Mouse (Mus musculus) forebrain, embryonic 15.5 days (tissue): Measurements from ENCODE around the gene Slc37a1. TPM values are rescaled to one million over a fixed set of nuclear protein-coding genes. Genes with fewer than 3 reads are reported as not detected.

Experiments
- ATAC-seq: fragments of 200-750 bp; cut with Nextera tagmentation; replicated peaks from 2 replicates; pipeline ENCODE4 v1.8.0; 2017; ENCODE audit warnings: mild to moderate bottlenecking, moderate TSS enrichment, moderate library complexity
- H3K27ac ChIP-seq: fragments of 300-500 bp; sonication (generic); replicated peaks from 2 replicates; pipeline ENCODE4 v1.5.1; 2015; ENCODE audit warnings: mild to moderate bottlenecking, inconsistent platforms
- H3K27me3 ChIP-seq: fragments of 300-500 bp; sonication (generic); 2 replicates; pipeline ENCODE4 v1.6.1; 2015; ENCODE audit warnings: inconsistent platforms
- H3K36me3 ChIP-seq: fragments of 300-500 bp; sonication (generic); 2 replicates; pipeline ENCODE4 v1.6.1; 2015; ENCODE audit warnings: mild to moderate bottlenecking, inconsistent platforms
- H3K4me1 ChIP-seq: fragments of 300-500 bp; sonication (generic); 2 replicates; pipeline ENCODE4 v1.6.1; 2015; ENCODE audit warnings: inconsistent platforms
- H3K4me2 ChIP-seq: fragments of 300-500 bp; sonication (generic); replicated peaks from 2 replicates; pipeline ENCODE4 v1.6.1; 2015; ENCODE audit warnings: mild to moderate bottlenecking, inconsistent platforms
- H3K4me3 ChIP-seq: fragments of 300-500 bp; sonication (generic); 2 replicates; pipeline ENCODE4 v1.5.1; 2015; ENCODE audit warnings: mild to moderate bottlenecking, inconsistent platforms
- H3K9ac ChIP-seq: fragments of 300-500 bp; sonication (generic); replicated peaks from 2 replicates; pipeline ENCODE4 v1.6.1; 2015; ENCODE audit warnings: mild to moderate bottlenecking, inconsistent platforms
- H3K9me3 ChIP-seq: fragments of 300-500 bp; sonication (generic); 2 replicates; pipeline ENCODE4 v1.6.1; 2016; ENCODE audit warnings: inconsistent platforms
- WGBS: fragments of 180-500 bp; shearing (Covaris S2); methylation state at CpG from one replicate; pipeline ENCODE4 v1.1.7; 2015; ENCODE audit warnings: mixed read lengths; 5-methylcytosine and 5-hydroxymethylcytosine counted together
- polyA plus RNA-seq: library from polyadenylated mRNA; unstranded; fragments of >200 nt; fragmentation: Nextera tagmentation; extraction: Ambion mirVana; gene quantifications from 2 replicates; pipeline ENCODE4 v1.2.1, GENCODE M21; 2015

Gene Slc37a1
- polyA plus RNA-seq, 1 experiment from 2014 or later = 12.5 TPM

- H3K4me3 ChIP-seq = no peak overlapping the region
- peak overlapping the region; percentile 18; the same call in 1 of the 2 replicates for H3K27ac ChIP-seq
- ATAC-seq = 0 out of 2 replicates have a peak, but pooled peaks have one; percentile 16
- H3K36me3 ChIP-seq = no peaks in the 10 kb centered on the region
- H3K27me3 ChIP-seq = no peaks in the 10 kb centered on the region
- peaks cover 14% of the 10 kb centered on the region for H3K4me1 ChIP-seq
- H3K4me2 ChIP-seq = no peak overlapping the region
- H3K9me3 ChIP-seq = no peaks in the 10 kb centered on the region
- H3K9ac ChIP-seq = no peak overlapping the region
- 31% methylated on average over 19 of the region's 19 CpGs for WGBS
These were observed 4.5 kb upstream of the Slc37a1 start for GRCm38 (mm10) chr17:31281830-31282686.

GRCm38 (mm10) chr17:31282687-31283053 is 3.9 kb upstream of the Slc37a1 start:
- Histone ChIP-seq H3K27me3 (no peaks in the 10 kb centered on the region), H3K36me3 (no peaks in the 10 kb centered on the region), H3K27ac (no peak overlapping the region; the same call in 1 of the 2 replicates), H3K9ac (no peak overlapping the region), H3K4me1 (peaks cover 8% of the 10 kb centered on the region), H3K4me3 (no peak overlapping the region), H3K4me2 (no peak overlapping the region), H3K9me3 (no peaks in the 10 kb centered on the region)
- 6% methylated on average over 7 of the region's 7 CpGs for WGBS
- ATAC-seq = peak; percentile 19; the same call in 1 of the 2 replicates

GRCm38 (mm10) chr17:31285867-31286266 is 725 bp upstream of the Slc37a1 start:
- 63% methylated on average over 2 of the region's 2 CpGs for WGBS
- Histone ChIP-seq H3K27ac (no peak overlapping the region), H3K4me3 (no peak overlapping the region), H3K36me3 (no peaks in the 10 kb centered on the region), H3K27me3 (no peaks in the 10 kb centered on the region), H3K4me1 (peaks cover 6% of the 10 kb centered on the region), H3K4me2 (no peak overlapping the region), H3K9me3 (no peaks in the 10 kb centered on the region), H3K9ac (no peak overlapping the region)
- no peak for ATAC-seq

GRCm38 (mm10) chr17:31287216-31287615 is 624 bp downstream of the Slc37a1 start:
- WGBS = 81% methylated on average over 3 of the region's 3 CpGs
- no peak for ATAC-seq
- H3K4me3 ChIP-seq = no peak overlapping the region

GRCm38 (mm10) chr17:31288999-31289726 is 2.6 kb downstream of the Slc37a1 start:
- no peak for ATAC-seq
- no peaks in the 10 kb centered on the region for H3K36me3 ChIP-seq
- H3K9me3 ChIP-seq = no peaks in the 10 kb centered on the region
- no peaks in the 10 kb centered on the region for H3K27me3 ChIP-seq
- no peak overlapping the region for H3K4me3 ChIP-seq
- no peak overlapping the region for H3K27ac ChIP-seq
- H3K4me1 ChIP-seq = no peaks in the 10 kb centered on the region
- no peak overlapping the region for H3K9ac ChIP-seq
- H3K4me2 ChIP-seq = no peak overlapping the region
- WGBS = 65% methylated on average over 7 of the region's 7 CpGs

More at GRCm38 (mm10) chr17:31287216-31287615, 624 bp downstream of the Slc37a1 start:
- H3K9me3 ChIP-seq = no peaks in the 10 kb centered on the region
- H3K27me3 ChIP-seq = no peaks in the 10 kb centered on the region
- H3K4me1 ChIP-seq = peaks cover 5% of the 10 kb centered on the region
- no peak overlapping the region for H3K4me2 ChIP-seq
- H3K36me3 ChIP-seq = no peaks in the 10 kb centered on the region
- H3K9ac ChIP-seq = no peak overlapping the region
- H3K27ac ChIP-seq = no peak overlapping the region

- H3K4me1 ChIP-seq = peaks cover 1% of the 10 kb centered on the region
- no peak overlapping the region for H3K4me3 ChIP-seq
- H3K9me3 ChIP-seq = no peaks in the 10 kb centered on the region
- H3K36me3 ChIP-seq = no peaks in the 10 kb centered on the region
- H3K27me3 ChIP-seq = no peaks in the 10 kb centered on the region
- H3K4me2 ChIP-seq = no peak overlapping the region
- H3K27ac ChIP-seq = no peak overlapping the region
- no peak overlapping the region for H3K9ac ChIP-seq
- ATAC-seq = no peak
These were observed 3.7 kb downstream of the Slc37a1 start for GRCm38 (mm10) chr17:31290311-31290710.

GRCm38 (mm10) chr17:31290859-31291258 is 4.3 kb downstream of the Slc37a1 start:
- no peaks in the 10 kb centered on the region for H3K9me3 ChIP-seq
- peaks cover 7% of the 10 kb centered on the region for H3K4me1 ChIP-seq
- H3K4me2 ChIP-seq = no peak overlapping the region
- H3K27ac ChIP-seq = no peak overlapping the region
- ATAC-seq = no peak
- 75% methylated on average over 6 of the region's 6 CpGs for WGBS
- no peak overlapping the region for H3K4me3 ChIP-seq
- no peak overlapping the region for H3K9ac ChIP-seq
- H3K27me3 ChIP-seq = no peaks in the 10 kb centered on the region
- H3K36me3 ChIP-seq = no peaks in the 10 kb centered on the region

- Histone ChIP-seq H3K4me1 (peaks cover 25% of the 10 kb centered on the region), H3K27ac (no peak overlapping the region), H3K9me3 (no peaks in the 10 kb centered on the region), H3K4me3 (no peak overlapping the region), H3K27me3 (no peaks in the 10 kb centered on the region), H3K36me3 (no peaks in the 10 kb centered on the region), H3K9ac (no peak overlapping the region), H3K4me2 (peak overlapping the region; percentile 99; the same call in 1 of the 2 replicates)
- WGBS = 86% methylated on average over 15 of the region's 15 CpGs
- no peak for ATAC-seq
These were observed 8.0 kb downstream of the Slc37a1 start for GRCm38 (mm10) chr17:31294363-31295214.

- Histone ChIP-seq H3K4me3 (peak overlapping the region; percentile 77), H3K36me3 (no peaks in the 10 kb centered on the region), H3K4me1 (peaks cover 25% of the 10 kb centered on the region), H3K27ac (peak overlapping the region; percentile 71), H3K4me2 (peak overlapping the region; percentile 99), H3K9ac (peak overlapping the region; percentile 86), H3K9me3 (no peaks in the 10 kb centered on the region), H3K27me3 (no peaks in the 10 kb centered on the region)
- WGBS = 24% methylated on average over 25 of the region's 25 CpGs
- peak; percentile 44; the same call in 1 of the 2 replicates for ATAC-seq
These were observed 8.8 kb downstream of the Slc37a1 start for GRCm38 (mm10) chr17:31295215-31295891.

- H3K9ac ChIP-seq = peak overlapping the region; percentile 86
- peak overlapping the region; percentile 71 for H3K27ac ChIP-seq
- H3K36me3 ChIP-seq = no peaks in the 10 kb centered on the region
- peaks cover 25% of the 10 kb centered on the region for H3K4me1 ChIP-seq
- H3K27me3 ChIP-seq = no peaks in the 10 kb centered on the region
- H3K4me2 ChIP-seq = peak overlapping the region; percentile 99
- under 1% methylated on average over 68 of the region's 68 CpGs for WGBS
- peak; percentile 85 for ATAC-seq
- peak overlapping the region; percentile 77 for H3K4me3 ChIP-seq
- H3K9me3 ChIP-seq = no peaks in the 10 kb centered on the region
These were observed 9.5 kb downstream of the Slc37a1 start for GRCm38 (mm10) chr17:31295892-31296781.
